16 mouse cellular contexts compared by ENCODE assay signal in genomic region chr13:75343422-75343821, GRCm38 (mm10).
"Had no signal": no experiment of that assay in that cellular context is flagged by ENCODE, and none has a peak within 500 bp of the region (broad histone marks: within the 10 kb centered on the region; RNA-seq: fewer than 3 reads in every experiment).

No protein-coding gene starts in this region.

- H3K9me3 ChIP-seq: neural tube, embryonic 13.5 days; neural tube, embryonic 15.5 days; stomach, embryonic 15.5 days had no signal

- H3K4me3 ChIP-seq: neural tube, embryonic 13.5 days; neural tube, embryonic 15.5 days; stomach, embryonic 15.5 days had no signal

- H3K27me3 ChIP-seq: neural tube, embryonic 13.5 days; neural tube, embryonic 15.5 days; stomach, embryonic 15.5 days had no signal

- H3K4me2 ChIP-seq: neural tube, embryonic 13.5 days; neural tube, embryonic 15.5 days; stomach, embryonic 15.5 days had no signal

- H3K9ac ChIP-seq: neural tube, embryonic 13.5 days; neural tube, embryonic 15.5 days; stomach, embryonic 15.5 days had no signal

- H3K4me1 ChIP-seq: neural tube, embryonic 13.5 days; neural tube, embryonic 15.5 days; stomach, embryonic 15.5 days had no signal

- H3K36me3 ChIP-seq: neural tube, embryonic 13.5 days; neural tube, embryonic 15.5 days; stomach, embryonic 15.5 days had no signal

- H3K27ac ChIP-seq: neural tube, embryonic 13.5 days; neural tube, embryonic 15.5 days; stomach, embryonic 15.5 days; stomach, postnatal 0 days had no signal

- DNase-seq: retina, postnatal 1 day; right cerebral cortex, adult 18-20 months; right cerebral cortex, postnatal 14 days; right cerebral cortex, postnatal 25 days; right cerebral cortex, postnatal 4 days; spleen, adult 18-20 months; thymus, adult 18-20 months; thymus, adult 2 months; thymus, postnatal 14 days; thymus, postnatal 25 days; thymus, postnatal 36 days; thymus, postnatal 4 days had no signal
